Mouse (Mus musculus) embryonic fibroblast, embryonic 13.5 days (primary cell): ENCODE data around the gene Nrp2. TPM values are rescaled to one million over a fixed set of nuclear protein-coding genes. Genes with fewer than 3 reads are reported as not detected.

ENCODE experiments used
- H3K27ac ChIP-seq: 2 replicates; pipeline ENCODE4 v1.5.1; 2012; ENCODE audit warnings: low read length, control low read depth, inconsistent platforms; ENCODE audit not compliant: insufficient read depth
- H3K4me1 ChIP-seq: 2 replicates; pipeline ENCODE4 v1.6.1; 2011; ENCODE audit warnings: low read length; ENCODE audit not compliant: control insufficient read depth, insufficient read depth
- H3K4me3 ChIP-seq: 2 replicates; pipeline ENCODE4 v1.5.1; 2011; ENCODE audit warnings: mild to moderate bottlenecking, control low read depth, low read length; ENCODE audit not compliant: insufficient read depth
- CTCF ChIP-seq: IDR thresholded peaks from 2 replicates; pipeline ENCODE4 v1.5.1; 2011; ENCODE audit warnings: mild to moderate bottlenecking, control low read depth, low read length, moderate library complexity, borderline replicate concordance; ENCODE audit not compliant: insufficient read depth
- POLR2A ChIP-seq: IDR thresholded peaks from 2 replicates; pipeline ENCODE4 v1.6.1; 2011; ENCODE audit warnings: low read depth, mild to moderate bottlenecking, control low read depth, low read length, moderate library complexity
- polyA plus RNA-seq: library from polyadenylated mRNA; stranded (reverse); fragments of >200 nt; gene quantifications from 2 replicates; pipeline ENCODE4 v1.2.4, GENCODE M21; 2011; ENCODE audit warnings: low read depth; ENCODE audit not compliant: missing spikeins, insufficient read length

The Nrp2 gene
- polyA plus RNA-seq, 1 experiment, result 74.9 TPM

GRCm38 (mm10) chr1:62827316-62827715 is 124.2 kb downstream of the Nrp2 start:
- no peak overlapping the region for H3K4me3 ChIP-seq
- TF ChIP-seq POLR2A (no peak), CTCF (no peak)
- no peak overlapping the region for H3K27ac ChIP-seq
- no peaks in the 10 kb centered on the region; the same call in 1 of the 2 replicates for H3K4me1 ChIP-seq

GRCm38 (mm10) chr1:62828156-62828555 is 125.1 kb downstream of the Nrp2 start:
- TF ChIP-seq CTCF (no peak), POLR2A (no peak)
- Histone ChIP-seq H3K4me1 (no peaks in the 10 kb centered on the region; the same call in 1 of the 2 replicates), H3K4me3 (no peak overlapping the region), H3K27ac (no peak overlapping the region)

GRCm38 (mm10) chr1:62829690-62830417 is 126.8 kb downstream of the Nrp2 start:
- Histone ChIP-seq H3K27ac (no peak overlapping the region), H3K4me3 (no peak overlapping the region), H3K4me1 (no peaks in the 10 kb centered on the region; the same call in 1 of the 2 replicates)
- TF ChIP-seq CTCF (no peak), POLR2A (no peak)

DNA sequence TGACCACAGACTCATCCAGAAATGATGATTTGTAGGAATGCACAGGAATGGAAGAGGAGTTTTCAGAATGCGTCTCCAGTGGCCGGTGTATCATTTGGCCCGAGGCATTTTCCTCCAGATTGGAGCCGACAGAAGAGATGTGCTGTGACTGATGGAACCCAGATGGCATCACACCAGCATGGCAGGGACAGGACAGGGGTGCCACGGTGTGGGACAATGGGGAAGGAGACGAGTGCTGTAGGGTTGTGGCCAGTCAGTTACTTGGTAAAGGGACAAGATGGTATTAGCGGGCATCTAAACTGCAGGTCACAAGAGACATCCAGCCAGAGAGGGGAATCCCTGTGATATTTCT is 127.3 kb downstream of the Nrp2 start:
- H3K4me3 ChIP-seq, result no peak overlapping the region
- TF ChIP-seq CTCF (no peak), POLR2A (no peak)
- no peak overlapping the region for H3K27ac ChIP-seq

DNA sequence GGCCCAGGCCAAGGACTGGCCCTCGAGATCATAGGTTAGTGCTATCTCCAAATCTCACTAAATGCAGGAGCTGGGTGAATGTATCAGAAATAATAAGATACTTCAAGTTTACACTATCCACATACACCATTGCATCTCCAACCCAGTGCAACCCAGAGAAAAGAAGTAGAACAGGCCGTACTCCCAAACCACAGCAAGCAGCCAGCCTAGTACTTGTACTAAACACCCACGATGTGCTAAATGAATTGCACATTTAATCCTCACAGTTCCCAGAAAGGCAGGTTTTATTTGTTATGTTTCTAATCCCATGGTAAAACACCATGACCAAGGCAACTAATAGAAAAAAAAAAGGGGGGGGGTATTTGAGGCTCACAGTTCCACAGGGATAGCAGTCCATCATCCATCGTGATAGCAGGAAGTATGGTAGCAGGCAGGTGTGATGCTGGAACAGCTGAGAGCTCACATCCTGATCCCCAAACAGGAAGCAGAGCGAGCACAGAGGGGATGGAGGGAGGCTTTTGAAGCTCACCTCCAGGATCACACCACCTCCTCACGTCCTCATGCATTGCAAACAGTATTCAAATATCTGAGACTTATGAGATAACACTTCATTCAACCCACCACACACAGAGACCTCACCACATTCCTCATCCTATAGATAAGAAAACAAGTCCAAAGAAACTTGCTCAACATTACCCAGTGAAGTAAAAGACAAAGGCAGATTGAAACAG is 128.8 kb downstream of the Nrp2 start:
- TF ChIP-seq CTCF, result no peak
- no peak for TF ChIP-seq POLR2A
- Histone ChIP-seq H3K4me3 (no peak overlapping the region), H3K4me1 (no peaks in the 10 kb centered on the region; the same call in 1 of the 2 replicates), H3K27ac (no peak overlapping the region)

More for the DNA sequence above, 127.3 kb downstream of the Nrp2 start:
- no peaks in the 10 kb centered on the region; the same call in 1 of the 2 replicates for H3K4me1 ChIP-seq

DNA sequence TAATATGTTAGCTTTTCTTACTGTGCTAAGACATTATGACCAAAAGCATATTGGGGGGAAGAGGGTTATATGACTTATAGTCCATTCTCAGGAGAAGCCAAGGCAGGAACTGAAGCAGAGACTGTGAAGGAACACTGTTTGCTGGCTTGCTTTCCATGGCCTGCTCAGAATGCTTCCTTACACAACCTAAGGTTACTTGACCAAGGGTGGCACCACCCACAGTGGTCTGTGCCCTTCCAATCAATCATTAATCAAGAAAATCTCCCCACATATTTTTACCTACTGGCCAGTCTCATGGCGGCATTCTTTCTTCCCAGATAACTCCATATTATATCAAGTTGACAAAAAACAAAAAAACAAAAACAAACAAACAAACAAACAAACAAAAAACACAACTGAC is 130.3 kb downstream of the Nrp2 start:
- H3K27ac ChIP-seq, result no peak overlapping the region
- no peak overlapping the region for H3K4me3 ChIP-seq
- H3K4me1 ChIP-seq, result no peaks in the 10 kb centered on the region; the same call in 1 of the 2 replicates
- TF ChIP-seq CTCF (no peak), POLR2A (no peak)

DNA sequence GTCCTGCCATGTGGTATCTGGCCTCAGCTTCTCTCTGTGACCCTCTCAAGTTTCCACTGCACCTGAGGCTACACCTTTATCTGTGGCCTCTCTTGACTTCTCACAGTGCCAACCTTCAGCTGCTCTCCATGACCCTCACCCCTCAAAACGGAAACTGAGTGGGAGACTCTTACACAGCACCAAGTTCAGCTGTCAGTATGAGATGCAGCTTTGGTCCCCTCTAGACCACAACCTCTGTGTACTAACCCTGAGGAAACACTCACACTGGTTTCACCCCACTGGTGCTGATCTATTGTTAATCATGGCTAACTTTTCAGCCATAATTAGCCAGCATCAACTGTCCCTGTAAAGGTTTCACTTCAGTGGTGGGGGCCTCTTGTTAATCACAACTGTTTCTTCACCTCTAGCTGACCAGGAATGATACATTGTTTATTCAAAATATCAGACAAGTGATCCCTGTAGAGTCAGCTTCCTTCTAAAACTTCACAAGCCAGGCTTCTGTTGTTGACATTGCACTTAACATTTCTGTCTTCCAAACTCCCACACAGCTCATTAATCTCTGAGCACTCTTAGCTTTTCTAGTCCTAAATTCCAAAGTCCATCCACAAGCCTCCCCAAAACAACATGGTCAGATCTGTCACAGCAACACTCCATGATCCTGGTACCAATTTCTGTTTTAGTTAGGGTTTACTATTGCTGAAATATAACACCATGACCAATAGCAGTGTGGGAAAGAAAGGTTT is 131.5 kb downstream of the Nrp2 start:
- no peak for TF ChIP-seq POLR2A
- TF ChIP-seq CTCF, result no peak
- Histone ChIP-seq H3K27ac (no peak overlapping the region), H3K4me3 (no peak overlapping the region), H3K4me1 (no peaks in the 10 kb centered on the region; the same call in 1 of the 2 replicates)

DNA sequence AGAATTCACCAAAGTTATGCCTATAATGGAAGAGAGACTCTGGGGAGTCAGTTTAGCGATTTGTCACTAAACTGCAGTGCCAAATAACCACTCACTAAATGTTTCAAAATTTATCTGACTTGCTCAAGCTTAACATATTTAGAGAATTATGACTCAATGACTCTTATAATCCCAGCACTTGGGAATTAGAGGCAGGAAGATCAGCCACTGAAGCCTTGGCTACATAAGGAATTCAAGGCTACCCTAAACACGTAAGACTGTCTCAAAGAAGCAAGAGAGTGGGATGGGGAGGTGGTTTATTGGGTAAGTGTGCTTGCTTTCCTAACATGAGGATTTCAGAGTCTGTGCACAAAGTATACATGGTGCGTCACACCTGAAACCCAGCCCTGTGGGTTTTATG is 135.0 kb downstream of the Nrp2 start:
- Histone ChIP-seq H3K4me3 (no peak overlapping the region), H3K27ac (no peak overlapping the region), H3K4me1 (no peaks in the 10 kb centered on the region)
- TF ChIP-seq POLR2A, result no peak
- TF ChIP-seq CTCF, result no peak

DNA sequence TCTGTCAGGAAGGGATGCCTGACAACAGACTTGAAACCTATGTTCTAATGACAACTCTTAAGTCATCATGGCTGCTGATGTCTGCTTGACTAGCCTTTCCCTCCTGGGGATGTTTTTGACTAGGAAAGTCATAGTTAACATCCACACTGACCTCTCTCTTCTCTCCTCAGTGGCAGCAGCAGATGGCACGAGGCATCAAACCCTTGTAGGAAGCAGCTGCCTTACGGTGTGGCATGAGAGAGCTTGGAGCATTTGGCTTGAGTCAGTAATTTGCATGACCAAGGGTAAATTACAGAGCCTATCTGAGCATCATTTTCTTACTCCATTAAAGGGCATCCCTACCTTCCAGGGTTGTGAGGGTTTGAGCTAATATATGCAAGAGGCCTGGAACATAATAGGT is 135.5 kb downstream of the Nrp2 start:
- no peaks in the 10 kb centered on the region for H3K4me1 ChIP-seq
- H3K27ac ChIP-seq, result no peak overlapping the region
- TF ChIP-seq POLR2A (no peak), CTCF (no peak)
- no peak overlapping the region for H3K4me3 ChIP-seq

DNA sequence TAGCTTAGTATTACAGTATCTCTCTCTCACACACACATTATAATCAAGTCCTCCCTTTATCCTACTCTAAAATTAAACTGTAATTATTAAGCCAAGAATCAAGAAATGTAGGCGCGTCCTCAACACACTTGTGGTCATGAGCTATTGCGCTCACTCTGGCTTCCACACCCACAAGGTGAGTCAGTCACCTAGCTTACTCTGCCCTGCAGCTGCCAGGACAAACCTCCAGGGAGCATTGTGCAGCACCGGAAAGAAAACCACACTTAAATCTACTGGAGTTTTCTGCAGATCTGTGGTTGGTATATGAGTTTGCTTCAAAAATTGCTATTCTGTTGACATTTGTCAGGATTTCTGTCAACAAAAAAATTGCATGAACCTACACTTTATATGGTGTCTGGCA is 140.1 kb downstream of the Nrp2 start:
- H3K27ac ChIP-seq, result no peak overlapping the region
- H3K4me1 ChIP-seq, result no peaks in the 10 kb centered on the region
- no peak for TF ChIP-seq CTCF
- TF ChIP-seq POLR2A, result no peak
- H3K4me3 ChIP-seq, result no peak overlapping the region
